Mouse (Mus musculus) CD4-positive, CD25-positive, alpha-beta regulatory T cell, adult 4 months (primary cell): ENCODE measurements around the gene Akr1c14. TPM values are rescaled to one million over a fixed set of nuclear protein-coding genes. Genes with fewer than 3 reads are reported as not detected.
"Not testable (repeated sequence)": the region's sequence is repeated elsewhere in the genome, so short reads cannot be mapped to it uniquely, and the experiment has no call there.

ENCODE experiments used
- ATAC-seq: one replicate; pipeline ENCODE4 v1.8.0; 2017
- polyA plus RNA-seq, 2 experiments: library from polyadenylated mRNA; unstranded; fragments of 100-300 nt; shearing (Covaris generic); gene quantifications; one replicate each; pipeline ENCODE4 v1.2.1; 2017

Gene Akr1c14
- polyA plus RNA-seq: not detected

DNA sequence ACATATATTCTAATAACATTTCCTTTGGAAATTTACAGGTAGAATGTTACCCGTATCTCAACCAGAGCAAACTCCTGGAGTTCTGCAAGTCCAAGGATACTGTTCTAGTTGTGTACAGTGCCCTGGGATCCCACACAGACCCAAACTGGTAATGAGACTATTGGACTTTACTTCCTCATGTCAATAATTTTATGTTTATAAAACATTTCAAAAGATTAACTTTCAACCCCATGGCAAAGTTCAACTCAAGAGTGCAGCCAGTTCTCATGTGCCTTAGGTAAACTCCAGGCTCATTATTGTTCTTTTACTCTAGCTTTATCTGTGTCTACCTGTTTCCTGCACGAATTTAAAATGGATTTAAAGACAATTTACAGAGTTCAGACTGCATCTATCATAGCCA lies at the start of gene Akr1c14:
Gene Akr1c14, plus strand, starts transcription at position 293 of the 400 bp plus-strand sequence.
- ATAC-seq: no peak

DNA sequence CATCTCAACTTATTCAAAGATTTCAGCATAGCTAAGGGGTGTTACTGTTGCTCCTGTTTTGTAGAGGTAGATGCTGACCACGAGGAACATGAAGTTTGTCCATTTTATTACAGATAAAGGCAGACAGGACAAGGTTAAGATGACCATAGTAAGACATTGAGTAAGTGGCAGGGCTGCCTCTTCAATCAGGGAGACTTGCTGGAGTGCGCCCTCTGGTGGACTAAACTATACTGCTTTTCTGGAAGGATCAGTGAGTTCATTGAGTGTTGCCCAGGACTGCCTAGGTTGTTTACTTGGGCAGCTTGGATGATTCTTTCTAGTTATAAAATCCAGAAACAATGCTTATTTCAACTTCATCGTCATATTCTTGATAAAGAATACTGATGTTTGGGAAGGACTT lies 47.1 kb upstream of the Akr1c14 start:
- peak; percentile 41 for ATAC-seq

DNA sequence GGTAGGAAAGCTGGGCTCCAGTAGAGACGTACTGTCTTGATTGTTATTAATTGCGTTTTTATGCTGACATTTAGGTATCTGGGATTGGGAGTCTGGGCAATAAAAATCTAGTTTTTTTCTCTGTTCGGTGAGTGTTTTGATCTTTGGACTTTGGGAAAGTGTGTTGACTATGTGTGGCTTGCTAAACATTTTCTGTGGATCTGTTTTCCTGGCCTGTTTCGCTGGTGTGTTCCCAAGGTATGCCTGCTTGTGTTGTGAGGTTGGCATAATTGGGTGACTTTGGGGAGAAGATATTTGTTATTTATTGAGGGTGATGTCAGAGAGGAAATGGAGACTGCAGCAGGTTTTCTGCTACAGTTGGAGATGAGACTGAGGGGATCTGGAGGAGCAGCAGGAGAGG lies 38.0 kb upstream of the Akr1c14 start:
- ATAC-seq: no peak

DNA sequence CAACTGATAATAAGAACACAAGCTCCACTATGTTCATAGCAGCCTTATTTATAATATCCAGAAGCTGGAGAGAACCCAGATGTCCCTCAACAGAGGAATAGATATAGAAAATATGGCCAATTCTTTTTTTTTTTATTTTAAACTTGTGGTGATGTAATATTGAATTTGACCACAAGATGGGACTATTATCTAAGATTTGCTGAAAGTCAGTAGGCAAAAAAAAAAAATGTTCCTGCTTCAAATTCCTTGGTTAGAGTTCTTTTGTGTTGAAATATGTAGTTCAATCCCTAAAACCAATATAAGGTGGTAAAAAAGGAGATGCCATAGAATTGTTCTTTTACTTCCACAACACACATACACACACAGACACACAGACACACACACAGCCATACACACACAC lies 35.0 kb upstream of the Akr1c14 start:
- no peak for ATAC-seq

DNA sequence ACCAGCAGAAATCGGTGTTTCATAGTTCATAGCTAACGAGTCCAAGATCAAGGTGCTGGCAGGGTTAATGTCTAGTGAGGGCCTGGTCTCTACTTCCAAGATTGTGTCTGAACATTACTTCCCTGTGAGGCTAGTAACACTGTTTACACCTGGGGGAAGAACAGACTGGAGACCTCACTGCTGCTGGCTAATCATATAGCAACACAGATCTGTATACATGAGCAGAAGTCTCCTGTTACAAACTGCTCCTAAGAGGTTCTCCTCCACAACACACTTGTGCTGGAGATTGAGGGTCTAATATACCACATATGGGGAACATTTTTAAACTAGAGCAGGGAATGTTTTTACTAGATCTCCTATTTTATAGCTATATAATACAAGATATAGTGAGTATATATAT lies 18.9 kb upstream of the Akr1c14 start:
- ATAC-seq: no peak

DNA sequence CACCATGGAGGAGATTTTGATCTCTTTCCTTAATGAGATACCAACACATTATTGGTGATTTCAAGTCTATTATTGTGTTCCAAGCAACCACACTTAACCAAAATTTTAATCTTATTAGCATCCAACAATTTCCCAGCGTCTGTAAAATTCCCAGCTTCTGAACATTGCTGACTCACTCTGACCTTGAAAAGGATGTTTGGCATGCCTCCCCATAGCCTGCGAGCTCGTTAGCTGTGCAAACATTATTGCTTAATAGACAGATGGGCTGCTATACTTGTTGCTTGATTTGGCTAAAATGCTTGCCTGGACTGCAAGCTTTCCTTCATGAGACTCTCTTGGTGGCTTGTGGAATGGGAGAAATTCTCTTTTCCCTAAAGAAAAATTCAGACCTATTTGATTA lies 16.3 kb upstream of the Akr1c14 start:
- ATAC-seq: no peak

DNA sequence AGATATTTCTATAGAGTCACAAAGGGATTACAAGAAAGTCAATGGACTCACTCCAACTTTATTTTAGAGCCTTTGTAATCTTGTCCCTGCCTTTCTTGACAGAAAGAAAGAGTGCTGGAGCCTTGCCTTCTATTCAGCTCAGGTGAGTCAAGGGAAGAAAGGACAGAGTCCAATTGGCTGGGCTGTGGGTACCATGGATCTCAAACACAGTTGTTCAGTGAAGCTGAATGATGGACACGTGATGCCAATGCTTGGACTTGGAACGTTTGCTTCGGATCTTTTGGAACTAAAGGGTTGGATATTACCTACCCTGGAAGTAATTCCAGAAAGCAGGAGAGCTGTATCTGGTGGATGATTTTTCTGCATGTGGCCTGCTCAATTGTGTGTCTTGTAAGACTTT lies 13.8 kb upstream of the Akr1c14 start:
- ATAC-seq: no peak

DNA sequence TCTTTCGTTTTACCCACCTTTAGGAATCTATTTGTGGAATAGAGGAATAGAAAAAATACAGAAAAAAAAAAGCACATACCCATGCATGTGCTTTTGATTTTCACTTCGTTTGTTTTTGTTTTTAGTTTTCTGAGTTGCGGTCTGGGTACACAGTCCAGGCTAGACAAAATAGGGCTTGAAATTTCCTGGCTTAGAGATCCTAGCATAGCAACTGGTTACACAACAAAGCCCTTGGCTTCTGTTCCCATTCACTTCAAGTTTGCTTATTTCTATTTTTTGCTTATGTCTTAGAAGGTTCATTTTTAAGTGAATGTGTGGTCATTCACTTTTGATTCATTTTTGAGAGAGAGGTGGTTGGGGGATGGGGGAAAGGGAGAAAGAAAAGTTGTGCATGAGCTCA lies 2.7 kb upstream of the Akr1c14 start:
- no peak for ATAC-seq

DNA sequence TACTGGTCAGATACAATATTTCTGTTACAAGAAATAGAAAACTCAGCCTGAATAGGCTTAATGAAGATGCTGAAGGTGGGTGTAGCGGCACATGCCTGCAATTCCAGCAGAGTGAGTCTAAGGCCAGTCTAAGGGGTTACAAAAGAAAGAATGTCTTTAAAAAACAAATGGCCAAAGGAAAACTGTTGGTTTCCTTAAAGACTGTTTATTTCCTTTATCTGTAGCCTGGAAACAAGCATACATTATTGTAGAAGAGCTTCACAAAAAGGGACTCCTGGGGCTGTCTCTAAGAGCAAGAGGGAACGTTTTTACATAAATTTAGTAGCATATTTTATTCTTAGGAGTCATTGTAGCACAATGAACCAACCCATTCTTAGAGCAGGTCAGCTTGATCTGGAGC lies 2.0 kb upstream of the Akr1c14 start:
- ATAC-seq: no peak

DNA sequence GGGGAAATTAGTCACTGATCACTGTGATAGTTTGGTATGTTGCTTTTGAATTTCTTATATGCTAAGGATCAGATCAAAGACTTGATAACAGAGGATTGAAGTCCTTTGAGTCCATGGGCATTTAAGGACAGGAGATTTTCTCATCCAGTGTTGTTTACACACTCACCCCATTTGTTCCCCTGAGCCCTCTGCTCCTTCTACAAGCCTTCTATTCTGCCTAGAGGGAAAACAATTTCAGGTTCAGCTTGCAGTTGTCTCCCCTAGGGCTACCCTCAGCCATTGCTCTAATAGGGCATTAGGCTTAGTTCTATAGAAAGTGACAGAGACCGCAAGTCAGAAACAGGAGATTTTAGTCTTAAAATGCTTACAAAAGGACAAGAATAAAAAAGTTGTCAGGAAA lies 585 bp upstream of the Akr1c14 start:
- no peak for ATAC-seq

DNA sequence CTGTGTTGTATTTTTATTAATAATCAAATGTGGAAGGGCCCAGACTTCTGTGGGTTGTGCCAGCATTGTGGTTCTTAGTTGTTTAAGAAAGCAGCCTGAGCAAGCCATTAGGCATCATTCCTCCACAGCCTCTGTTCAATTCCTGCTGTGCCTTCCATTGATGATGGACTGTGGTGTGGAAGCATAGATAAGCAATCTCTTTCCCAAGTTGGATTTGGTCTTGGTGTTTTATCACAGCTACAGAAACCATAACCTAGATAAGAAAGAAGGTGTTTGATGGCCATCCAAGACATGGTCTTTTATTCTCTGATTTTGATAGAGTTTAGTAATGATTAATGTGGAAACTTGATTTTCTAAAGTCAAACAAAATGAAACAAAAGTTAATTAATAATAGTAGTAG lies 844 bp downstream of the Akr1c14 start:
- no peak for ATAC-seq

DNA sequence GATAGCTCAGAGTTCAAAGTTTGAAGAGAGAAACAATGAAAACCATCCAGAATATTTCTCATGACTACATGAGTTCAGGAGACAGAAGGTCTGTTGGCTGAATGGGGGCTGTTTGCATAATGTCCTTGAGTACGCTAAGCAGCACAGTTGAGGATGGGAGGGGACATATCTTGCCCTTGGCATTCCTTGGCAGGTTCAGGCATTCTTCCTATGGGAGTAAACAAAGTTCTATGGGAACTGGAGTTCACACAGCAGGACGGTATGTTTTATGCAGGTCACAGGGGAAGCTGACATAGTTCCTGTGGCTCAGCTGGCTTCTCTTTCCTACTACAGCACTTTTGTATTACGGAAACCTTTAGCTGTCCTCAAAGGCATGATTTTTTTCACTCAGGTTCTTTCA lies 6.6 kb downstream of the Akr1c14 start:
- ATAC-seq: no peak

DNA sequence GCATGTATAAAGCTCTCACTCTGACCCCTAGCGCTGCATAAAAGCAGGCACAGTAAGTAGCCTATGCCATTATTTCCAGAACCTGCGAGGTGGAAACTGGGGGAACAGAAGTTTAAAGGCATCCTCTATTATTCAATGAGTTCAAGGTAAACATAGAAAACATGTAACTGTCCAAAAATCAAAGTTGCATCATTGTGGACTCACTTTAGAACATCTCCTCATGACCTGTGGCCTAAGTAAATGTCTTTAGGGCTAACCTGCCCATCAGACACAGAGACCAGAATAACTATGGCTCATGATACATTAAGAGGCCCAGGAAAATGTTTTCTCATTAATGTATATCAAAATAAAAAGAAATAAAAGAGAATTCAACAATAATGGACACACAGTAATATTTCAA lies 7.4 kb downstream of the Akr1c14 start:
- ATAC-seq: no peak

DNA sequence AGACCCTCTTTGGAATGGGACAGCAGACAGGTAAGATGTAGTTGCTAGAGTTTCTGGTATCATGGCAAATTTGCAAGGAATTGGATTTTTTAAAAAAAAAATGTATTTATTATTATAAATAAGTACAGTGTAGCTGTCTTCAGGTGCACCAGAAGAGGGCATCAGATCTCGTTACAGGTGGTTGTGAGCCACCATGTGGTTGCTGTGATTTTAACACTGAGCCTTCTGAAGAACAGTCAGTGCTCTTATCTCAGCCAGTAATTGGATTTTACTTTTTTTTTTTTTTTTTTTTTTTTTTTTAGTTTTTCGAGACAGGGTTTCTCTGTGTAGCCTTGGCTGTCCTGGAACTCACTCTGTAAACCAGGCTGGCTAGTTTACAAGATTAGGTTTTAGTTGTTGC lies 9.4 kb downstream of the Akr1c14 start:
- not testable (repeated sequence) for ATAC-seq

DNA sequence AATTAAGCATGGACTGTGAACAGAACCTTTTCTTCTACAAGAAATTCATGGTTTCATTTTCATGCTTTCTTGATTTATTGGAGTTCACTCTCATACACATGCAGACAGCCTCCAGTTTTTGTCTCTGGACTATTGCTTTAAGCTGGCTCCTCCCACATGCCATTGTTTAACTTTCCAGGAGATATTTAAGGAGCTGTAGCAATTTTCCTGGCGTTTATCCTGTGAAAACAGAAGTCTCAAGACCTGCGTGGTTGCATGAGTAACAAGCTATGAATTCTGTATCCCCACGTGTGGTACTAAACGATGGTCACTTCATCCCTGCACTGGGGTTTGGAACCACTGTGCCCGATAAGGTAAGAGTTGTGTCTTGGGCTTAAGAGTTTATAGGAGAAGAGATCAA lies 10.6 kb downstream of the Akr1c14 start:
- ATAC-seq: no peak

DNA sequence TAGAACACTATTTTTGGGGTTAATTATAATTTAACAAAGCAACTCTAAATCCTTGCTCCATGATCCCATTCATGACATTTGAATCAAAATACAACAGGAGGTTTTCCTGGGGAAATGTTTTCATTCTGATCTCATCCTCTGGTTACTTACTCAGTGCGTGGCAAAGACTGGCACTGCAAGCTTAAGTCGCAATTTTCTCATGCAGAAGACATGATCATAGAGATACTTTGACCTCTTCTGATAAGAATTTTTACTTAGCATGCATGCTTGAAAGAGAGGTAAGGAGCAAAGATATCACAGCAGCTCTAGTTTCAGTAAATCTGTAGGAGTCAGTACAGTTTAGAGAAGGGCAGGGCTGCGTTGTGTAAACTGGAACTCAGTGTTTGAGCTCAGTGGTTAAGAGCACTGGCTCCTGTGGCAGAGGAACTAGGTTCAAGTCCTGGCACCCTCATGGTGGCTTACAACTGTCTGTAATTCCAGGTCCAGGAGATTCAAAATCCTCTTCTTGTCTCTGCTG lies 11.5 kb downstream of the Akr1c14 start:
- ATAC-seq: no peak

DNA sequence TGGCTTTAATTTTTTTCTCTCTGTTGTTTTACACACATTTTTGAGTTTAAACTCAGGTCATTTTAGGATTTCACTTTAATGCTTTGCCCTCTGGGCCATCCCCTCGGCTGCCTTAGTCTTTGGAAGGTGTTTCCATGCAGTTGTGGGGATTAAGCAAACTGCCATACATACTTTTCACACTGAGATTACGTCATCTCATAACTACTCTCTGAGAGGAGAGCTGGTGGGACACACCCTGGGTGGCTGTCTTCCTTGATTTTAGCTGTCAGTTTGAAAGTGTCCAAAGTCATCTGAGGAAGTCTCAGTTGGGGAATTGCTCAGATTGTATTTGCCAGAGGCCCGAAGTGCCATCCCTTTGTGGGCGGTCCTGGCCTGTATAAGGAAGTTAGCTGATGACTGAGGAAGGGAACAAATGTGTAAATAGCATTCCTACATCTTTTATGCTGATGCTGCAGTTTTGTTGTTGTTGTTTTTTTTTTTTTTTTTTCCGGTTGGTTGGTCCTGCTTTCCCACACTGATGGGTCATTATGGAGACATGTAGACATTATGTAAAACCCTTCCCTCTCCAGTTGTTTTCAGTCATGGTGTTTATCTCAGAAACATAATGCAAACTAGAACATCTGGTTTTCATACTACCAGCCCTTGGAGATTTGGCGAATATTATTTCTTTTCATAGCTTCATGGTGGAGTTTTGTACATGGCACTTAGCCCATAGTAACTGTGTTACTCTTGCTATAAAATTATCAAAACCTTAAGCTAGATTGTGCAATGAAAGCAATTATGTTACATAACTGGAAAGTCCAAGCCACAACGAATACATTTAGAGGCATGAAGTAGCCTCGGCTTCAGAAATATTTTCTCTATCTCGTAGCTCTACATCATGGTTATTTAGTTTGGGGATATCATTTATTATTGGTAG lies 28.0 kb downstream of the Akr1c14 start:
- no peak for ATAC-seq

DNA sequence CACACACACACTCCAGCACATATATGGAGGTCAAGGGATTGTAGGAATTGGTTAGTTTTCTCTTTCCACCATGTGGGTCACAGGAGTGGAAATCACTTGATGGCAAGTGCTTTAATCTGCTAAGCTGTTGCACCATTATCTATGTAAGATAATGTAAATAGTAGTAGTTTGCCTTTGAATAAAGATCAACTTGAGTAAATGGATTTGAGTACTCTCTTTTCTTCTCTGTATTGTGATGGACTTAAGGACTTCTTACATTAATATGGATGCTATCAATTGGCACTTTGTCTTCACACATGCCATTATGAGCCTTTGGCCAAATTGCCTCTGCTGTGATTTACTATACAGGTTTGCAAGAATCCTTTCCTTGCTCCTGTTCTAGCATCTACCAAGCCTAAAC lies 31.1 kb downstream of the Akr1c14 start:
- ATAC-seq: no peak

DNA sequence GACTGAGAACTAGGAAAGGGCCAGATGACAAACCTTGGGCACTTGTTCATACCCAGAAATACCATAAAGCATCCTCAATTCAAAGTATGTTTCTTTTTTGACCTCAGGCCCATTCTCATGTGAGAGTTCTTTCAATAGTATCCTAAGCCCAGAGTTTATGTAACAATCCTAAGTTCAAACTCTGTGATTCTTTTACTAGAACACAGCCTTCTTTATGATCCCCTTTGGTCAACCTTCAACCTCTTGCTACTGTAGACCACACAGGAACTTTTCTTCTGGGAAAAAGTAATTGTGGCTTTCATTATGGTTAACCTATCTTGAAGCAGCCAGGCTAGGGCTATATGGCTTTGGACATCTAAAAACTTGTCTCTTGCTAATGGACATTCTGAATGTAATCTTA lies 52.9 kb downstream of the Akr1c14 start:
- no peak for ATAC-seq

DNA sequence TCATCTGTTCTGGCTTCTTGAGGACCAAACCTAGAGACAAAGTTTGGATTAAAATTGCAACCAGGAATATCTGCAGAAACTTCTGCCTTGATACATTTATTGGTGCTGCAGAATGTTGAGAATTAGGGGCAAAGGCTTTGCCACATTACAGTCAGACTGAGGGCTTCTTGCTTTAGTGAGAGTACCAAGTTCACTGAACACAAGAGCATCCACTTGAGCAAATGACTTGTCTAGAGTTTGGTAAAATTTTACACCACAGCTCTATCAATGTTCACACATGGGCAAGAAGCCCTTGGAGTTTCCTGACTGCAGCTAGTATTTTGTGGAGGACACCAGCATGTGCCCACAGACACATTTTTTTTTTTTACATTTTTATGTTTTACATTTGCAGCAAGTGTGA lies 53.9 kb downstream of the Akr1c14 start:
- ATAC-seq: no peak

DNA sequence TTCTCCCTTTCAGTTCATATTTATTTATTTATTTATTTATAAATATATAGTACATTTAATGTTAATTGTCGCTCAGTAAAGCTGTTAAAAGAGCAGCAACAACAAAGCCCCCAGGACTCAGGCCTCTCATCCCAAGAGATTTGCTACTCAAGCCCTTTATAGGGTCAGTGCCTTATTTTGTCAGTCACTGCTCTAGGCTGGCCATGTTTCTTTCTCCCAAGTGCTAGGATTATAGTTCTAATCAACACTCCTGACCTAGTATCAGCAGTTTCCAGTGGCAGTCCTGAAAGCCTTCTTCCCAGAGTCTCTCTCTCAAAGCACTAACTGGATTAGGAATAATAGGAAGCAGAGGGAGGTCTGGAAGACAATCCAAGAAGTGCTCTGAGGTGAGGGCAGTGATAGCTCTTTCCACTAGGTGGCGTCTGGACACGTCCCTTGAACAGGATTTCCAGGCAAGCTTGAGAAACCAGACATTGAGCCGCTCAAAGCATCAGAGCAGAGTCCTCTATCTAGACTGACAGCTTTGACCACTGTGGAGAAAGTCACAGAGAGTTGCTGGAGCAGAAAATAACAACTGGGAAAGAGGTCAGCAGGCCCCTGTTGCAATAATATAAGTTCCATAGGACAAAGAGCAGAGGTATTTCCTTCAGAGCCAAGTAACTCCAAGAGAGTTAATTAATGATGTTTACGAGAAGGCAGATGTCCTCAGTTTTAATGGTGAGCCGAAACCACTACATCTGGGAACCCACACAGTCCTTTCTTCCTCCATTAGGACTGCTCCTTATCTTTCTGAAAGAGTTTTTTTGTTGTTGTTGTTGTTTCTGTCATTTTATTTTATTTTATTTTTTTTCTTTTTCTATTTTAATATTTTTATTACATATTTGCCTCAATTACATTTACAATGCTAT lies 61.7 kb downstream of the Akr1c14 start:
- peak; percentile 69 for ATAC-seq

DNA sequence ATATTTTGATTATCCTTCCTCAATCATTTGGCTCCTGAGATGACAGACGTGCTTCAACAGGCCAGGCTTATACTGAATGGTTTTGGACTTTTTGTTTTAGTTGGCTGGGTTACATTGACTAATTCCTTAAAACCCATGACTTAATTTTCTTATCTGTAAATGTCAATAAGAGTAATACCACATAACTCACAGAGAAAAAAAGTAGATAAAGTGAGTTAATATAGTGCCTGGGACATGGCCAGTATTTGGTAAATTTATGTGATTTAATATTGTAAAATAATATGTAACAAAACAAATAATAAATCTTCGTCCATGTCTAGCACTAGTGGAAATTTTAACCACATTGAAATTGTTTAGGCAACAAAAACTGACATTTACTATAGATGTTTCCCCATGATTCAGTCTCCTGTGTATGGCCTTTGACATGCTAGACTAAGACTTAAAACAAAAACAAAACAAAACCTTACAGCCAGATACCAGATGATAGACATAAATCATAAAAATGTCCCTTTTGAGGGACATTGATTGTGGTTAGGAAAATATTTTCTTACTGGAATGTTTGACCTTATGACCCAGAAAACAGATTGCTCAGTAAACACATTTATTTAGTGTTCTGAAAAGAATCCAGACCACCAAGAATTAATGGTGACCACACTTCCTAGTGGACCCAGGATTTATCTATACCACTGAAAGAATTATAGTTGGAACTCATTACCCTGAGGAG lies 70.5 kb downstream of the Akr1c14 start:
- ATAC-seq: no peak

DNA sequence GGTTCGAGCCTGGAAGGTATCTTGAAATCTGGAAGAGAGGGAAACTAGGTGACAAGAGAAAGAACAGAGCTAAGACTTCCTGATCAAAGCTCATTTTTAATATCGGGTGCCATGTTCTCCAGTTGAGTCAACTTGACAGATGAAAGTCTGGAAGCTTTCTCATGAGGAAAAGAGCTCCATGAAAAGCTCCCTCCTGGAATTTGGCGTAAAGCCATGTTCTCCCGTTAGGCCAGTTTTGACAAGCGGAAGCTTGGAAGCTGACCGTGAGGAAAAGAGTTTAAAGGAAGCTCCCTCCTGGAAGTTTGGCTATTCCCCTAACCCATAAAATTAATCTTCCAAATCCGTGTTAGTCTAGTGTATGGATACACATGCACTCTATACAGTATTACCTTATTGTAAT lies 74.3 kb downstream of the Akr1c14 start:
- no peak for ATAC-seq
